Mouse (Mus musculus) telencephalon, adult 2 months (tissue): ENCODE results near the gene Cacnb4.

ENCODE experiments used
- DNase-seq: peaks from one replicate; pipeline ENCODE4 v3.0.0-alpha.2; 2011; ENCODE audit warnings: low read depth, low spot score

Cacnb4 gene

DNA sequence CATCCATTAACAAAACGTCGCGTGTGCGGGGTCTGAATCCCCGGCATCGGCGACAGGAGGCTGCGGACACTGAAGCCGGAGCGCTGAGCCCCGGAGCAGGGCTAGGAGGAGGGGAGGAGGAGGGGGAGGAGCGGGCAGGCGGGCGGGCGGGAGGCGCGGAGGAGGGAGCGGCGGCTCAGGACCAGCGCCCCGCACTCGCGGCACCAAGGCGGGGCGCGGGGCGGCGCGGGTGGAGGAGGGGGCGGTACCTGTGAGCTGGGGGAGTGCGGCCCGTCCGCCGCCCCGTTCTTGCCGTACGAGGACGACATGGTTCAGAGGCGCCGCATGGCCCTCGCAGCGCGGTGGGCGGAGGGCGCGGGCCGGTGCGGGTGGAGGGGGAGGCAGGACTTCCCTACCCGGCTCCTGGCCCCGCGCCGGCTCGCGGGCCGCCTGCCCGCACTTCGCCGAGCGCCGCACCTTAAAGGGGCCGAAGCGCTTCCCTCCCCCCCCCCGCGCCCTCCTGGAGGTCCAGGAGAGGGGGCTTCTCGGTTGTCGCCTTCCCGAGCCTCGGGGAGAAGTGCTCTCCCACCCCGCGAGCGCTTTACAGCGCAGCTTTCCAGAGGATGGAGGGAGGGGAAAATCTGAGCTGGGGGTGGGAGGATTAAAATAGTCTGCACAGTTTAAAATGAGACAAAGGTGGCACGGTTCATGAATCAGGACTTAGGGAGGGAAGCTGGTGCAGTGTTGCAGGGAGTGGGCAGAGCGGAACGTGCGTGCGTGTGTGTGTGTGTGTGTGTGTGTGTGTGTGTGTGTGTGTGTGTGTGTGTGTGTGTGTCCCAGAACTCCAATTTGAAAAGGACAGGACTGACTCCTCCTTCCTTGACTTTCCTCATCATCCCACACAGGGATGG is at the start of gene Cacnb4:
TSS of gene Cacnb4 (minus strand) at position 809 of the 890 bp plus-strand sequence.
- DNase-seq: no peak

DNA sequence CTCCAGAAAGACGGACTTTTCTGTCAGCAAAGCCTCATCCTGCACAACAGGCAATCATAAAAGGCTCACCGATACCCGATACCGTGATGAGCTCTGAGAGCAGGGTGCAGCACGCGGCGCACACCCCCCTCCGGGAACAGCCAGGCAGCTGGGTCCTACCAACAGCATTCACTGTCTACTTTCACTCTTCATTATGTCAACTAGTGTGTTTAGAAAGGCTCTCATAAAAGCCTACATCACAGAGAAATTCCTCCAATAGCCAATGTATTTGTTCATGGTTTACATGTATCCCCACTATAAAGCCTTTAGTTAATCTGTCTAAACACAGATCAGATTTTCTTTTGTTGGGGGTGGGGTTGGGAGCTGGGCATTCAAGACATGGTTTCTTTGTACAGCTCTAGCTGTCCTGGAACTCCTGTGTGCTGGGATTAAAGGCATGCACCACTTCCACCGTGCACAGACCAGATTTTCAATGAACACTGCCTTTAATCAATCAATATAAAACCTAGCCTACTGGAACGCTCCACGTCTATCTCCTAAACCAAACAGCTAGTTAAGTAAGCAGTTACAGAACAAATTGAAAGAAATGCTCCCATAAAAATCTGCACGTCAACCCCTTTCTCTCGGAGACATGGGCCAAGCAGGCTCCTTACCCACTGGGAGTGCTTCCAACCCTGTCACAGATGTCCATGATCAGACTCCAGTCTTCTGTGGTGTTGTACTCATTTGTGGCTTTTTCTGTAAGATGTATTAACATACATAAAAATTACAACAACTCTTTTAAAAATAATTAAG is 43.8 kb upstream of the Cacnb4 start:
- no peak for DNase-seq

GRCm38 (mm10) chr2:52717076-52717475 is 40.4 kb upstream of the Cacnb4 start:
- no peak for DNase-seq

DNA sequence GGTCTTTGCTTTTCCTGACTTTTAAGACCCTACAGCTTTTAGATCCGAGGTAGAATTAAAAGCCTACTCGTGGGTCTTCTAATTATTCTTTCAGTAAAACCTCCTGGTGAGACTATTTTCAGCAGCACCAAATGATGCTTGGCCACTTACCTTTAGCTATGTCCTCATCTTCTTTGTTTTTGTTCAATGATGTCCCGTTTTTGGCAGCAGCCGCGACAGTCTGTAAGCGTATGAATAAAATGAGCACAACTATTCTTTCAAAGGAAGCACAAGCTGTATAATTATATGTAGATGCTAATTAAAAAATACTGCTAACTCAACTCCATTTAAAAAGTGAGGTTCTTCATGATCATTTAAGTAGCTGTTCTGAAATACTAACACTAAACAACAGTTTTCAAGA is 38.9 kb upstream of the Cacnb4 start:
- DNase-seq: peak; percentile 44

- no peak for DNase-seq
Observed at GRCm38 (mm10) chr2:52714111-52714510, 37.5 kb upstream of the Cacnb4 start.

GRCm38 (mm10) chr2:52710804-52711203 is 34.2 kb upstream of the Cacnb4 start:
- no peak for DNase-seq

DNA sequence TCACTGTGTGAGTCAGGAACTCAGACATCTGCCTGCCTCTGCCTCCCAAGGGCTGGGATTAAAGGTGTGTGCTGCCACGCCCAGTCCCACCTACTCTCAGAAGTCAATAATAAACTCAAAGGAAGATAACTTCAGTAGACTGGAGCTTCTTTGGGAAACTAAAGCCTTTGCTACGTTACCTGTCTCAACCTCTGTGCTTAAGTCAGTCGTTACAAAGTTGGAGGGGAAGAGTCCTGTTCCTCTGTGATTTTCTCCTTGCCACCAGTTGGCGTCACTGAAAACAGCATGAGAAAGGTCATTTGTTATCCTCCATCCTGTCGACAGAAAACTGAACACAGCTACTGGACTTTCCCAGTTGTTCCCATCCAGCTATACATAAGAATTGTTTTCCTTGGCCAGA is 32.8 kb upstream of the Cacnb4 start:
- no peak for DNase-seq

DNA sequence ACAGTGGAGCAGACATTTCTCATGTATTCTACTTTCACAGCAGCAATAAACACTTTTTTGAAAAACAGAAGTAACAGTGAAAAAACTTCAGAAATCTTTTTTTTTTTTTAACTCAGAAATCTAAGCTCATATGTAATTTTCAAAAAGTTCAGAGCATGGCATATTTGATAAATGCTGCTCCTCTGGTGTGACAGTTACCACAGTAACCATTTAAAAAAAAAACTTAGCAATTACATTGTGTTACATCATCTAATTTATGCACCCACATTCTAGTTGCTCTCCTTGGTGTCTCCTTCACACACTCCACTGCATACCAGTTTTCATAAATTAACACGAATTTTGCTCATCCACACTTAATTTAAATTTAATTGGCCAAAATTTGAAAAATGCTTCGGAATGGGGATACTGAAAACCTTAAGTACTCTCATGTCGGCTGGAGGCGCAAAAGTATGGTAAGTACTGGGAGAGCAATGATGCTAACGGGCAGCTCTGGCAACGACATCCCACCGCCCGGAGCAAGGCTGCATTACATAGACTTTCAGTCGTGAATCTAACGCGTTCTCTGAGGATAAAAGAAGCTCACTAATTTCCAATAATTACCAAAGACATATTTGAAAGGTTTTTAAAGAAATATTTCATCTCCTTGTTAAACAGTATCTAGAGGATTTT is 24.9 kb upstream of the Cacnb4 start:
- no peak for DNase-seq

DNA sequence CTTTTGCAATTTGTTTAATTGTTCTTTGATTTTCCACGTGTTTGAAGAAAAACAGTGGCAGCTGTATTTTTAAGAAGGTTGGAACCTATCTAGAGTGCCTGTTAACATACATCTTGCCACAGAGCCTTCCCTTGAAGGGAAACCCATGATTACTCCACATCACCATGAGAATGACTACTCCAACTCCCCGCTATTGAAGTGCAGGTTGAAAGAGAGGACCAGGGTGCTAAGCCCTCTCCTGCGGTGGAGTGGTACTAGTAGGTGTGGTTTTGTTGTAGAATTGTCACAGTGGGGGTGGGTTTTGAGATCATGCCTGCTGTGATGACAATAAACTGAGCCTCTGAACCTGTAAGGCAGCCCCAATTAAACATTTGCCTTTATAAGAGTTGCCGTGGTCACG is 23.7 kb upstream of the Cacnb4 start:
- DNase-seq: no peak

DNA sequence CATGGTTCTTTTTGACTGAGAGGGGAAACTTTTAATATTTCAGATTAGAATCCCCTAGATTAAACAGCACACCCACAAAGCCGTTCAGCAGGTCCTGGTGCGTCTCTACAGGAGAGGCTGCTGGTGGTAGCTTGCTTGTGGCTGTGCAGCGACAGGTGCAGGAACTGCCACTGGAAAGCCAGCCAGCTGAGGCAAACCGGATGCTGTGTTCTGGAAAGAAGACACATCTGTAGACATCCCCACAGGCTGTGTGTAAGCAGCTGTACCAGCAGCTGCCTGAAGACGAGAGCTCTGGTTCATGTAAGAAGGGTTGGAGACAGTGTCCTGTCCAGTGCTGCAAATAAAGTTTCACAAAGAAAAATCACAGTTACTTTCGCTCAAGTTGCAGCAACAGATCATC is 18.0 kb upstream of the Cacnb4 start:
- no peak for DNase-seq

GRCm38 (mm10) chr2:52691745-52692144 is 15.1 kb upstream of the Cacnb4 start:
- DNase-seq: no peak

DNA sequence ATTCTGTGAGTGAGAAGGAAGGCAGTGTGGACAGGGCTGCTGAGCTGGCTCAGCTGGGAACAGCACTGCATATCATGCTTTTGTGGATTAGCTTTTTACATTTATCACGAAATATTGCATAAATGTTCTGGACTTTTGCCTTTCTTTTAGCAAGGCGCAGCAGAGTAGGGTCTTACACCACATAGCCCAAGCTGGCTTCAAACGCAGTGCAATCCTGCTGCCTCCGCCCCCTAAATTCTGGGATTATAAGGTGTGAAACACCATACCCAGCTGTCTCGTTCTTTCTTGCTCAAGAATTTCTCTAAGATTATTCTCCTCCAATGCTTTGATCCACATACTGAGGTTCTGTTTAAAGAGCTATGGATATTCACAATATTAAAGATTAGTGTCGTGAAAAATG is 10.0 kb upstream of the Cacnb4 start:
- no peak for DNase-seq

- DNase-seq: no peak
Observed at GRCm38 (mm10) chr2:52677589-52677988, 958 bp upstream of the Cacnb4 start.

GRCm38 (mm10) chr2:52676913-52677303 is 277 bp upstream of the Cacnb4 start:
- no peak for DNase-seq

DNA sequence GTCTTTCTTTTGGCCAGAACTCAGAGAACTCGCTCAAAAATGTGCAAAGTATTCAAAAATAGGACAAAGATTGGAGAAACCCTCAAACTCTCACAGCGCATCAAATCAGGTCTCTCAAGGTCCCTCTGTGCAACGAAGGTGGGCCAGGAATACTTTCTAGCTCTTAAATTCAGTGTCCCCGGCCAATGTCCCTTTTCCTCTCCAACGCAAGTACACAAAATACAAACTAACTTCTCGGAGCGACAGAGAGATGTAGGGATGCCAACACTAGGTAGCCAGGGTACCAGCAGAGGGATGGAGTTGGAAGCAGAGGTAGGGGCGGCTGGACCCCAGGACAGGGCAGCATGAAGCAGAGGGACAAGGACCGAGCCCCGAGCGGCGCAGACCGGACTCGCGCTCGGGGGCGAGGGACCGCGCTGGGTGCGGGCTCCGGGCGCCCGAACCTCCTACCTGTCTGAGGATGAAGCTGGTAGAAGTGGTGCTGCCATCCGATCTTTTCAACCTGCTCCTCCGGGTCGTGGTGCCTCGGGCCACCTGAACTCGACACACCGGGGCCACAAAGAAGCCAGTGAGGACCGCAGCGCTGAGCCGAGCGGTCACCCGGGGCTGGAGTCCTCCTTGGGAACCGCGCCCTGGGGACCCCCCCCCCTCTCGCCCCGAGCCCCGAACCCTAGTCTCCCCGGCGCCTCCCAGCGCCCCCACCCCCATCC is 1.2 kb downstream of the Cacnb4 start:
- no peak for DNase-seq

GRCm38 (mm10) chr2:52674886-52675277 is 1.7 kb downstream of the Cacnb4 start:
- DNase-seq: no peak

GRCm38 (mm10) chr2:52673172-52673571 is 3.5 kb downstream of the Cacnb4 start:
- no peak for DNase-seq

DNA sequence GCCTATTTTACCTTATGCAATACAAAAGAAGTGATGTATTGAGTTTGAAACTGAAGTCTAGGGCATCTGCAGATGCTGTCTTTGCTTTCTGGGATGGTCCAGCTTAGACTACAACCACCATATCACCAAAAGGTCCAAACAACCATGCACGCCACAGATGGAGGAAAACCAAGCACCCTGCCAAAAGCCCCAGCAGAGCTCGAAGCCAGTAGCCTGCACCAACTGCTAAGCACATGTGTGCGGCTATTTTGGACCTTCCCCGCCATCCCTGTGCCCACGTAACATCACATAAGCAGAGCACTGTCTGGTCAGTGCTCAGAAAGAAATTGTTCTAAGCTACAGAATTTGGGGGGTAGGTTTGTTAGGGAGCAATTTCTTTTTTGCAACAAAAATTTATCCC is 5.9 kb downstream of the Cacnb4 start:
- DNase-seq: peak; percentile 73

DNA sequence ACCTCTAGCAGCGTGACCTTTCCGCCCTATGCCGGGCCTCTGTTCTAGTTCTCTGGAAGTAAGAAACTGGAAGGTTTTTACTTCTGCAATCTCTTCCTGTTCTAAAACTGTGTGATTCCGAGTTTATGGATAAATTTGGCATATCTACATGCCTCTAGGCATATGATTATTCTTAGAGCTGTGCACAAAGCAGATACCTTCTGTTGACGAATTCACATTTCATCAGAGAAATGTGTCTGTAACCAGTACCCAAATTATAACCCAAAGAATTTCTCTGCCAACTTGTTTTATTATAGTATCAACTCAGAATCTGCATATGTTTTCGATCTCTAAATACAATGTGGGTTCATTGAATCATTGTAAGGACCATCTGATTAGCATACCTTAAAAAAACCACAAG is 8.2 kb downstream of the Cacnb4 start:
- DNase-seq: peak; percentile 66

- DNase-seq: no peak
Observed at GRCm38 (mm10) chr2:52656722-52657121, 19.9 kb downstream of the Cacnb4 start.

- DNase-seq: no peak
Observed at GRCm38 (mm10) chr2:52654541-52654940, 22.1 kb downstream of the Cacnb4 start.

GRCm38 (mm10) chr2:52651547-52651946 is 25.1 kb downstream of the Cacnb4 start:
- no peak for DNase-seq
